Mouse (Mus musculus): ENCODE measurements around the gene Olfr1404. TPM values are rescaled to one million over a fixed set of nuclear protein-coding genes. Genes with fewer than 3 reads are reported as not detected.

Olfr1404 gene
- polyA plus RNA-seq (2012; rRNA removed) = not detected in 2 replicates

GRCm38 (mm10) chr1:173212092-173212491 lies at the start of gene Olfr1404:
Gene Olfr1404, plus strand, starts transcription at chr1:173212392.
- no peaks in the 10 kb centered on the region for H3K27me3 ChIP-seq (ENCODE audit: control insufficient read depth, insufficient read depth, low read length)
- H3K4me1 ChIP-seq (ENCODE audit: control insufficient read depth, insufficient read depth, insufficient read length, low read length) = no peaks in the 10 kb centered on the region
- TF ChIP-seq POLR2A (IDR thresholded peaks at IDR 0.05; ENCODE audit: low read depth, low read length) (no peak), CTCF (IDR thresholded peaks at IDR 0.05; ENCODE audit: extremely low read depth, insufficient read length, insufficient replicate concordance, low read depth, low read length) (no peak)
- WGBS = 74% methylated on average over 5 of the region's 5 CpGs
- no peak within 1 kb of the TSS for H3K27ac ChIP-seq (ENCODE audit: insufficient read depth, low read depth, low read length)
- no peaks in the 10 kb centered on the region for H3K36me3 ChIP-seq (ENCODE audit: control insufficient read depth, insufficient read depth, low read length)
- no peak within 1 kb of the TSS for H3K4me3 ChIP-seq (ENCODE audit: low read depth, low read length)

- H3K4me3 ChIP-seq (ENCODE audit: low read depth, low read length) = no peak overlapping the region
- H3K36me3 ChIP-seq (ENCODE audit: control insufficient read depth, insufficient read depth, low read length) = no peaks in the 10 kb centered on the region
- H3K27me3 ChIP-seq (ENCODE audit: control insufficient read depth, insufficient read depth, low read length) = no peaks in the 10 kb centered on the region
- H3K4me1 ChIP-seq (ENCODE audit: control insufficient read depth, insufficient read depth, insufficient read length, low read length) = no peaks in the 10 kb centered on the region
- TF ChIP-seq POLR2A (IDR thresholded peaks at IDR 0.05; ENCODE audit: low read depth, low read length) (no peak), CTCF (IDR thresholded peaks at IDR 0.05; ENCODE audit: extremely low read depth, insufficient read length, insufficient replicate concordance, low read depth, low read length) (no peak)
- no peak overlapping the region for H3K27ac ChIP-seq (ENCODE audit: insufficient read depth, low read depth, low read length)
Observed at GRCm38 (mm10) chr1:173174154-173174842, 37.9 kb upstream of the Olfr1404 start.

- H3K27ac ChIP-seq (ENCODE audit: insufficient read depth, low read depth, low read length) = no peak within 1 kb of the TSS
- no peaks in the 10 kb centered on the region for H3K4me1 ChIP-seq (ENCODE audit: control insufficient read depth, insufficient read depth, insufficient read length, low read length)
- TF ChIP-seq POLR2A (IDR thresholded peaks at IDR 0.05; ENCODE audit: low read depth, low read length) (no peak), CTCF (IDR thresholded peaks at IDR 0.05; ENCODE audit: extremely low read depth, insufficient read length, insufficient replicate concordance, low read depth, low read length) (no peak)
- H3K27me3 ChIP-seq (ENCODE audit: control insufficient read depth, insufficient read depth, low read length) = no peaks in the 10 kb centered on the region
- H3K36me3 ChIP-seq (ENCODE audit: control insufficient read depth, insufficient read depth, low read length) = no peaks in the 10 kb centered on the region
- H3K4me3 ChIP-seq (ENCODE audit: low read depth, low read length) = no peak within 1 kb of the TSS
- WGBS = 49% methylated on average over 3 of the region's 3 CpGs
Observed at GRCm38 (mm10) chr1:173190540-173190939, 21.7 kb upstream of the Olfr1404 start, which contains the start of gene Olfr1406. Gene Olfr1406, minus strand, starts transcription at chr1:173190640.

- Histone ChIP-seq H3K27ac (ENCODE audit: insufficient read depth, low read depth, low read length) (no peak overlapping the region), H3K27me3 (ENCODE audit: control insufficient read depth, insufficient read depth, low read length) (no peaks in the 10 kb centered on the region), H3K4me3 (ENCODE audit: low read depth, low read length) (no peak overlapping the region), H3K36me3 (ENCODE audit: control insufficient read depth, insufficient read depth, low read length) (no peaks in the 10 kb centered on the region), H3K4me1 (ENCODE audit: control insufficient read depth, insufficient read depth, insufficient read length, low read length) (no peaks in the 10 kb centered on the region)
- no peak for TF ChIP-seq POLR2A (IDR thresholded peaks at IDR 0.05; ENCODE audit: low read depth, low read length)
- TF ChIP-seq CTCF (IDR thresholded peaks at IDR 0.05; ENCODE audit: extremely low read depth, insufficient read length, insufficient replicate concordance, low read depth, low read length) = no peak
- WGBS = 57% methylated on average over 3 of the region's 3 CpGs
Observed at GRCm38 (mm10) chr1:173192059-173192458, 20.1 kb upstream of the Olfr1404 start.

DNA sequence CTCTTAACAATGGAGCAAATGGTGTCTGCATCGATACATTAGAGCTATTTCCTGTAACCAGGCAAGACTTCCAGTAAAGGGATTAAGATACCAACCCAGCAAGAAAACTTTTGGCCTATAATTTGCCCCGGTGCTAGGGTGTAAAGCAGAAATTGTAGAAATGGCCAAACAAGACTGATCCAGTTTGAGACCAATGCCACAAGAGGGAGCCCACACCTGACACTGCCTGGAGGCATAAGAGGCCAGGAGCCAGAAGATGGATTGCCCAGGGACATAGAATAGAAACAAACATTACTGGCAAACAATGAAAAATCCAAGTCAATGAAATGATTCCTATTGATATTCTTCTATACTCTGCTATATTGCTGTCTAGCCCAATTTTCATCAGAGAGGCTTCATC lies 15.8 kb upstream of the Olfr1404 start:
- H3K4me3 ChIP-seq (ENCODE audit: low read depth, low read length) = no peak overlapping the region
- H3K36me3 ChIP-seq (ENCODE audit: control insufficient read depth, insufficient read depth, low read length) = no peaks in the 10 kb centered on the region
- H3K4me1 ChIP-seq (ENCODE audit: control insufficient read depth, insufficient read depth, insufficient read length, low read length) = no peaks in the 10 kb centered on the region
- no peak for TF ChIP-seq CTCF (IDR thresholded peaks at IDR 0.05; ENCODE audit: extremely low read depth, insufficient read length, insufficient replicate concordance, low read depth, low read length)
- WGBS = 73% methylated on average over 2 of the region's 2 CpGs
- H3K27me3 ChIP-seq (ENCODE audit: control insufficient read depth, insufficient read depth, low read length) = no peaks in the 10 kb centered on the region
- no peak overlapping the region for H3K27ac ChIP-seq (ENCODE audit: insufficient read depth, low read depth, low read length)

DNA sequence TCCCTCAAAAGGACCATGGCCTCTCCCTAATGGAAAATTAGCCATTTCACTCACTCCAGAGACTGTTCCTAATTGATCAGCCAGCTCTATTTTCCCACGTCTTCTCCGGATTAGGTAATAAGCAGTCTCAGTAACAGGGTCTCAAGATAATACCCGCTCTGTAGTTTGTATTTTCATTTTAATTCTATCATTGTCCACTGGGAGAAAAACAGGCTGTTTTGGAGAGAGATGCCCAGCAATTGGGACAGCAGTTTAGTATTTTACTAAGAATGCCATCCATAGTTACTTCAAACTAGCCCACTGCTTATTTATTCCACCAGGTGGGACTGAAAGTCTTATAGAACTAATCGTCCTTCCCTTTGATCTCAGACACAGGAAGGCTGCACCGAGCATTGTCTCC lies 14.7 kb upstream of the Olfr1404 start, which contains the start of gene Olfr218:
Gene Olfr218 (plus strand): TSS at position 301 of the 400 bp plus-strand sequence.
- WGBS = 82% methylated on average over 5 of the region's 5 CpGs
- TF ChIP-seq CTCF (IDR thresholded peaks at IDR 0.05; ENCODE audit: extremely low read depth, insufficient read length, insufficient replicate concordance, low read depth, low read length) (no peak), POLR2A (IDR thresholded peaks at IDR 0.05; ENCODE audit: low read depth, low read length) (no peak)

GRCm38 (mm10) chr1:173216481-173216880 lies 4.3 kb downstream of the Olfr1404 start:
- no peaks in the 10 kb centered on the region for H3K4me1 ChIP-seq (ENCODE audit: control insufficient read depth, insufficient read depth, insufficient read length, low read length)
- TF ChIP-seq POLR2A (IDR thresholded peaks at IDR 0.05; ENCODE audit: low read depth, low read length) (no peak), CTCF (IDR thresholded peaks at IDR 0.05; ENCODE audit: extremely low read depth, insufficient read length, insufficient replicate concordance, low read depth, low read length) (no peak)
- H3K4me3 ChIP-seq (ENCODE audit: low read depth, low read length) = no peak overlapping the region
- H3K27ac ChIP-seq (ENCODE audit: insufficient read depth, low read depth, low read length) = no peak overlapping the region
- H3K36me3 ChIP-seq (ENCODE audit: control insufficient read depth, insufficient read depth, low read length) = no peaks in the 10 kb centered on the region
- 81% methylated on average over 3 of the region's 3 CpGs for WGBS
- no peaks in the 10 kb centered on the region for H3K27me3 ChIP-seq (ENCODE audit: control insufficient read depth, insufficient read depth, low read length)

More for the DNA sequence above, 14.7 kb upstream of the Olfr1404 start, which contains the start of gene Olfr218:
- H3K4me1 ChIP-seq (ENCODE audit: control insufficient read depth, insufficient read depth, insufficient read length, low read length) = no peaks in the 10 kb centered on the region
- H3K27me3 ChIP-seq (ENCODE audit: control insufficient read depth, insufficient read depth, low read length) = no peaks in the 10 kb centered on the region
- no peaks in the 10 kb centered on the region for H3K36me3 ChIP-seq (ENCODE audit: control insufficient read depth, insufficient read depth, low read length)
- H3K4me3 ChIP-seq (ENCODE audit: low read depth, low read length) = no peak within 1 kb of the TSS
- H3K27ac ChIP-seq (ENCODE audit: insufficient read depth, low read depth, low read length) = no peak within 1 kb of the TSS
